Mouse (Mus musculus) kidney, postnatal 10 days (tissue): ENCODE results near the gene Taf9b.
"Not testable (repeated sequence)": the region's sequence is repeated elsewhere in the genome, so short reads cannot be mapped to it uniquely, and the experiment has no call there.

Experiments
- DNase-seq: peaks from one replicate; pipeline ENCODE4 v3.0.0; 2021; ENCODE audit warnings: mixed read lengths

Gene Taf9b

GRCm38 (mm10) chrX:106221058-106221457 is at the start of gene Taf9b:
TSS of gene Taf9b (minus strand) at chrX:106221158.
- no peak for DNase-seq

GRCm38 (mm10) chrX:106255276-106255675 is 34.3 kb upstream of the Taf9b start, which contains the start of gene Fnd3c2:
TSS of gene Fnd3c2 (minus strand) at chrX:106255376.
- no peak for DNase-seq

GRCm38 (mm10) chrX:106219171-106220032 is 1.6 kb downstream of the Taf9b start:
- DNase-seq, result peak; percentile 81

GRCm38 (mm10) chrX:106209100-106209499 is 11.9 kb downstream of the Taf9b start:
- DNase-seq, result no peak

- DNase-seq, result no peak
These were observed 22.1 kb downstream of the Taf9b start for GRCm38 (mm10) chrX:106198904-106199303.

- DNase-seq, result no peak
These were observed 23.6 kb downstream of the Taf9b start for GRCm38 (mm10) chrX:106197308-106197707.

- not testable (repeated sequence) for DNase-seq
These were observed 26.6 kb downstream of the Taf9b start for GRCm38 (mm10) chrX:106194361-106194760.

GRCm38 (mm10) chrX:106190091-106190490 is 30.9 kb downstream of the Taf9b start:
- no peak for DNase-seq

- no peak for DNase-seq
These were observed 31.6 kb downstream of the Taf9b start for GRCm38 (mm10) chrX:106189356-106189755.

- DNase-seq, result peak; percentile 36
These were observed 33.2 kb downstream of the Taf9b start for GRCm38 (mm10) chrX:106187737-106188136.

GRCm38 (mm10) chrX:106186713-106187649 is 34.0 kb downstream of the Taf9b start, which contains the start of gene Pgk1:
TSS of gene Pgk1 (plus strand) at chrX:106187100.
- DNase-seq, result peak; percentile 95

GRCm38 (mm10) chrX:106185706-106186105 is 35.3 kb downstream of the Taf9b start:
- no peak for DNase-seq

- no peak for DNase-seq
These were observed 36.7 kb downstream of the Taf9b start for GRCm38 (mm10) chrX:106184279-106184678.

- no peak for DNase-seq
These were observed 44.6 kb downstream of the Taf9b start for GRCm38 (mm10) chrX:106176331-106176730.

- peak; percentile 9 for DNase-seq
These were observed 49.2 kb downstream of the Taf9b start for GRCm38 (mm10) chrX:106171853-106172154.

GRCm38 (mm10) chrX:106171106-106171852 is 49.7 kb downstream of the Taf9b start:
- DNase-seq, result peak; percentile 85

- DNase-seq, result no peak
These were observed 55.9 kb downstream of the Taf9b start for GRCm38 (mm10) chrX:106165089-106165488.

- no peak for DNase-seq
These were observed 56.4 kb downstream of the Taf9b start for GRCm38 (mm10) chrX:106164555-106164954.

- DNase-seq, result no peak
These were observed 57.0 kb downstream of the Taf9b start for GRCm38 (mm10) chrX:106163995-106164394.
